Comparison of ENCODE assay signal across 8 mouse cellular contexts in genomic region chr11:69058729-69059356, GRCm38 (mm10). TPM values are rescaled to one million over a fixed set of nuclear protein-coding genes. Genes with fewer than 3 reads are reported as not detected.
DNase-seq lines count a peak whose midpoint lies in the region; ATAC-seq and TF ChIP-seq lines count a peak whose summit lies in the region.

No protein-coding gene starts in this region.

- H3K9me3 ChIP-seq in embryonic facial prominence, embryonic 12.5 days: no peaks in the 10 kb centered on the region
- no peaks in the 10 kb centered on the region for H3K9me3 ChIP-seq in hindbrain, embryonic 16.5 days (ENCODE audit: control insufficient read depth, low read length)
- H3K9me3 ChIP-seq in neural tube, embryonic 13.5 days: no peaks in the 10 kb centered on the region

- TF ChIP-seq CTCF in lung, adult 2 months (IDR thresholded peaks at IDR 0.05; ENCODE audit: insufficient read depth, low read length): no peak

- H3K4me2 ChIP-seq in embryonic facial prominence, embryonic 12.5 days (replicated peaks): peak overlapping the region; percentile 96
- H3K4me2 ChIP-seq in hindbrain, embryonic 16.5 days (ENCODE audit: low read length): peak overlapping the region; percentile 74
- peak overlapping the region; percentile 76 for H3K4me2 ChIP-seq in neural tube, embryonic 13.5 days

- WGBS in lung, adult 2 months: 1% methylated on average over 19 of the region's 19 CpGs
- WGBS in embryonic facial prominence, embryonic 12.5 days: 2% methylated on average over 19 of the region's 19 CpGs
- WGBS in hindbrain, embryonic 16.5 days: under 1% methylated on average over 19 of the region's 19 CpGs
- 2% methylated on average over 19 of the region's 19 CpGs for WGBS in neural tube, embryonic 13.5 days

- H3K36me3 ChIP-seq in embryonic facial prominence, embryonic 12.5 days: peaks cover 5% of the 10 kb centered on the region; the same call in 1 of the 2 replicates
- no peaks in the 10 kb centered on the region for H3K36me3 ChIP-seq in hindbrain, embryonic 16.5 days (ENCODE audit: control insufficient read depth, insufficient read depth, low read length)
- H3K36me3 ChIP-seq in neural tube, embryonic 13.5 days: no peaks in the 10 kb centered on the region

- TF ChIP-seq POLR2A in lung, adult 2 months (IDR thresholded peaks at IDR 0.05; ENCODE audit: borderline replicate concordance, extremely low read depth, low read depth, low read length): no peak

- peak overlapping the region; percentile 92 for H3K4me3 ChIP-seq in lung, adult 2 months (replicated peaks; ENCODE audit: extremely low read depth, low read depth, low read length)
- peak overlapping the region; percentile 87 for H3K4me3 ChIP-seq in embryonic facial prominence, embryonic 12.5 days
- H3K4me3 ChIP-seq in hindbrain, embryonic 16.5 days (ENCODE audit: low read length): peak overlapping the region; percentile 82
- H3K4me3 ChIP-seq in neural tube, embryonic 13.5 days: peak overlapping the region; percentile 81

- H3K9ac ChIP-seq in embryonic facial prominence, embryonic 12.5 days: peak overlapping the region; percentile 64
- peak overlapping the region; percentile 77 for H3K9ac ChIP-seq in hindbrain, embryonic 16.5 days (ENCODE audit: low read depth, low read length)
- peak overlapping the region; percentile 80 for H3K9ac ChIP-seq in neural tube, embryonic 13.5 days

- ATAC-seq in embryonic facial prominence, embryonic 12.5 days (ENCODE audit: insufficient number of reproducible peaks, insufficient read depth, low FRiP score, low TSS enrichment): peak; percentile 2; the same call in 1 of the 2 replicates
- peak; percentile 5; the same call in 1 of the 2 replicates for ATAC-seq in hindbrain, embryonic 16.5 days
- ATAC-seq in neural tube, embryonic 13.5 days (ENCODE audit: low read depth): peak; percentile 19; the same call in 1 of the 2 replicates

- H3K27ac ChIP-seq in embryonic facial prominence, embryonic 12.5 days: peak overlapping the region; percentile 66
- peak overlapping the region; percentile 96 for H3K27ac ChIP-seq in hindbrain, embryonic 16.5 days (ENCODE audit: low read depth, low read length)
- H3K27ac ChIP-seq in neural tube, embryonic 13.5 days (replicated peaks): peak overlapping the region; percentile 91

- peaks cover 8% of the 10 kb centered on the region for H3K4me1 ChIP-seq in lung, adult 2 months (ENCODE audit: control insufficient read depth, insufficient read depth, low read length)
- peaks cover 19% of the 10 kb centered on the region for H3K4me1 ChIP-seq in embryonic facial prominence, embryonic 12.5 days
- peaks cover 15% of the 10 kb centered on the region for H3K4me1 ChIP-seq in hindbrain, embryonic 16.5 days (ENCODE audit: control insufficient read depth, insufficient read depth, low read depth, low read length)
- H3K4me1 ChIP-seq in neural tube, embryonic 13.5 days (replicated peaks): peaks cover 35% of the 10 kb centered on the region

- H3K27me3 ChIP-seq in embryonic facial prominence, embryonic 12.5 days: no peaks in the 10 kb centered on the region
- H3K27me3 ChIP-seq in hindbrain, embryonic 16.5 days (replicated peaks; ENCODE audit: control insufficient read depth, insufficient read depth, low read length): no peaks in the 10 kb centered on the region
- H3K27me3 ChIP-seq in neural tube, embryonic 13.5 days: no peaks in the 10 kb centered on the region

- DNase-seq in lung, adult 2 months: no peak
- no peak for DNase-seq in lung, postnatal 36 days
- DNase-seq in urinary bladder, postnatal 10 days (ENCODE audit: low spot score): no peak
- no peak for DNase-seq in adrenal gland, adult 18-20 months (ENCODE audit: low spot score in 2 of 2)
- no peak for DNase-seq in ovary, postnatal 10 days (ENCODE audit: low spot score)

RNA-seq across cellular contexts. Expression of gene Borcs6, which starts 0.7 kb away (rescaled TPM):
- polyA plus RNA-seq in lung, adult 2 months (2012; rRNA removed): 21.0 and 22.8 TPM in 2 replicates
- 12.3 and 12.6 TPM in 2 replicates for polyA plus RNA-seq in embryonic facial prominence, embryonic 12.5 days (2016; fragmentation: Nextera tagmentation; extraction: Ambion mirVana)
- polyA plus RNA-seq in hindbrain, embryonic 16.5 days (2015; fragmentation: Nextera tagmentation; extraction: Ambion mirVana): 18.1 and 20.9 TPM in 2 replicates
- polyA plus RNA-seq in neural tube, embryonic 13.5 days (2015; fragmentation: Nextera tagmentation; extraction: Ambion mirVana): 14.7 and 16.8 TPM in 2 replicates
- 10 to 100 TPM; 23.7 to 23.9 TPM for total RNA-seq in adrenal gland, adult 18-20 months (2021)

RNA-seq across cellular contexts. Expression of gene Tmem107, which starts 11.8 kb away (rescaled TPM):
- polyA plus RNA-seq in lung, adult 2 months (2012; rRNA removed): 69.8 and 75.7 TPM in 2 replicates
- 36.8 and 43.5 TPM in 2 replicates for polyA plus RNA-seq in embryonic facial prominence, embryonic 12.5 days (2016; fragmentation: Nextera tagmentation; extraction: Ambion mirVana)
- 38.6 and 42.6 TPM in 2 replicates for polyA plus RNA-seq in hindbrain, embryonic 16.5 days (2015; fragmentation: Nextera tagmentation; extraction: Ambion mirVana)
- polyA plus RNA-seq in neural tube, embryonic 13.5 days (2015; fragmentation: Nextera tagmentation; extraction: Ambion mirVana): 28.4 and 29.2 TPM in 2 replicates
- total RNA-seq in adrenal gland, adult 18-20 months (2021): 10 to 100 TPM in 1 of 2 experiments, 1 to 10 TPM in 1; 8.1 to 11.9 TPM

RNA-seq across cellular contexts. Expression of gene Aurkb, which starts 13.4 kb away (rescaled TPM):
- 3.2 and 6.8 TPM in 2 replicates for polyA plus RNA-seq in lung, adult 2 months (2012; rRNA removed)
- polyA plus RNA-seq in embryonic facial prominence, embryonic 12.5 days (2016; fragmentation: Nextera tagmentation; extraction: Ambion mirVana): 148 and 152 TPM in 2 replicates
- 26.9 and 32.2 TPM in 2 replicates for polyA plus RNA-seq in hindbrain, embryonic 16.5 days (2015; fragmentation: Nextera tagmentation; extraction: Ambion mirVana)
- polyA plus RNA-seq in neural tube, embryonic 13.5 days (2015; fragmentation: Nextera tagmentation; extraction: Ambion mirVana): 22.7 and 33.0 TPM in 2 replicates
- 1 to 10 TPM; 1.4 to 1.9 TPM for total RNA-seq in adrenal gland, adult 18-20 months (2021)

RNA-seq across cellular contexts. Expression of gene Vamp2, which starts 29.4 kb away (rescaled TPM):
- 120 and 129 TPM in 2 replicates for polyA plus RNA-seq in lung, adult 2 months (2012; rRNA removed)
- polyA plus RNA-seq in embryonic facial prominence, embryonic 12.5 days (2016; fragmentation: Nextera tagmentation; extraction: Ambion mirVana): 84.3 and 85.0 TPM in 2 replicates
- polyA plus RNA-seq in hindbrain, embryonic 16.5 days (2015; fragmentation: Nextera tagmentation; extraction: Ambion mirVana): 402 and 475 TPM in 2 replicates
- 268 and 282 TPM in 2 replicates for polyA plus RNA-seq in neural tube, embryonic 13.5 days (2015; fragmentation: Nextera tagmentation; extraction: Ambion mirVana)
- total RNA-seq in adrenal gland, adult 18-20 months (2021): 100 to 1,000 TPM; 106 to 137 TPM

RNA-seq across cellular contexts. Expression of gene Per1, which starts 36.2 kb away (rescaled TPM):
- polyA plus RNA-seq in lung, adult 2 months (2012; rRNA removed): 36.8 and 78.5 TPM in 2 replicates
- polyA plus RNA-seq in embryonic facial prominence, embryonic 12.5 days (2016; fragmentation: Nextera tagmentation; extraction: Ambion mirVana): 11.4 and 11.5 TPM in 2 replicates
- polyA plus RNA-seq in hindbrain, embryonic 16.5 days (2015; fragmentation: Nextera tagmentation; extraction: Ambion mirVana): 11.1 and 11.2 TPM in 2 replicates
- polyA plus RNA-seq in neural tube, embryonic 13.5 days (2015; fragmentation: Nextera tagmentation; extraction: Ambion mirVana): 8.0 and 8.4 TPM in 2 replicates
- 10 to 100 TPM; 66.6 to 77.7 TPM for total RNA-seq in adrenal gland, adult 18-20 months (2021)
